Mouse (Mus musculus): Measurements from ENCODE around the gene Dnajc22.

Dnajc22 gene

DNA sequence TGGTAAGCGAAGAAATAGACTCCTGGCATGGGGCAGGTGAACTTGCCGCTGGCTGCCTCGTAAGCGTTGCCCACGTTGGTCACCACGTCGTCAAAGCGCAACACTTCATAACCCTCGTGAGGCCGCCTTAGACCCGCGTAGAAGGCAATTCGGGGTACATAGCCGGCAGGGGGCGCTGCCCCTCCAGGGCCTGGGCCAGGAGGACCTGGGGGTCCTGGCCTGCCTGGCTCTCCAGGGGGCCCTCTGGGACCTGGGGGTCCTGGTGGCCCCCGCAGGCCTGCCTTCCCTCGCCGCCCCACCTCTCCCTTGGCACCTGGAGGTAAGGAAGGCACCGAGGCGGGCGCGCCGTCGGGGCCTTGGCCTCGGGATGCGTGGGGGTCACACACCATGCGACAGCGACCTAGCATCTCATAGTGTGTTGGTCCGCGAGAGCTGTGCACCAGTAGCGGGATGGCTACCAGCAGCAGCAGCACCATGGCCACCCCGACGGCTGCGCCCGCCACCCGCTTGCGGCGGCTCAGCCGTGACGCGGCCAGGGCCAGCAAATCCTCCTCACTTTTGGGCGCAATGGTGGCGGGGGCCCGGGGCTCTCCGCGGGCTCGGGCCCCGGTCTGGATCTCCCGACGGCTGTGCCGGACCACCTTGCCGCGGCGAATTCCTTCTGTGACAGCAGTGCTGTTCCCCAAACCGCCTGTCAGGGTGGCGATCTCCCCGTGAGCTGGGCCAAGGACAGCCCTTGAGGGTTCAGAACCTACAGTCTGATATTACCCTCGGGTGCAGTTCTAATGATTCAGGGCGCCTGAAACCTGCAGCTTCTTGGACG, 5.5 kb upstream of the Dnajc22 start, which contains the start of gene C1ql4:
TSS of gene C1ql4 (minus strand) at position 565 of the 823 bp plus-strand sequence.
- DNase-seq (ENCODE audit: low spot score in 2 of 2), result no peak

DNA sequence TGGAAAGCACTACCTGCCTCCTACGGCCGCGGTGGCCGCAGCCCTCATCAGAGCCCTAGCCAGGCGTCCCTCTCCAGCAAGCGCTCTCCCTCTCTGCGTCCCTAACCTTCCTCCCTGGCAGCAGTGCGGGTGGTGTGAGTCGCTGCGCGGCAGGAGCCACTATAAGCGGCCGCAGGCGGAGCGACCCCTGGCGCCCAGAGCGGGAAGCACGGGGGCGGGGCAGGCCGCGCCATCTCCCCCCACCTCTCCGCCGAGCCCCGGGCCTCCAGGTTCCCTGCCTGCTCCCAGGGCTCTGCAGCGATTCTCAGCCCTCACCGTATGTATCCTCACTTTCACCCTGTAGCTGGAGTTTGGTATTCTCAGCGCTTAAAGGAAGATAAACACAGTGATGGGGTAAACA, 4.7 kb upstream of the Dnajc22 start:
- peak; percentile 36 to 68 for DNase-seq (ENCODE audit: low spot score in 2 of 2)

DNA sequence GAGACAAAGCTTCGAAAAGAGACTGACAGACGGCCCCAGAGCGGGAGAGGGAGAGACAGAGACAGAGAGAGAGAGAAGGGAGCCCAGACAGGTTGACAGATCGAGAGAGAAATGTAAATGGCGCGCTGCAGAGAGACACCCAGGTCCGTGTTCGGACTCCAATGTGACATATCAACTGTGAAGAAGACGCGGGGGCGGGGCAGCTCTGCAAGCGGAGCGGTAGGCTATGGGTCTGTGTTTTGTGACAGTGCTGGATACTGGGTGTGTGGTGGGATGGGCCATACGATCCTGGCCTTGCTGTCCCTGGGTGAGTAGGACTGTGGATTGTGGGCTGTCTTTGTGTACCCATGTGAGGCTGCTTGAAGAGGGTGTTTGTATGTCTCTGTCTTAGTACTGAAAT, 3.9 kb upstream of the Dnajc22 start:
- DNase-seq (ENCODE audit: low spot score in 2 of 2), result no peak

DNA sequence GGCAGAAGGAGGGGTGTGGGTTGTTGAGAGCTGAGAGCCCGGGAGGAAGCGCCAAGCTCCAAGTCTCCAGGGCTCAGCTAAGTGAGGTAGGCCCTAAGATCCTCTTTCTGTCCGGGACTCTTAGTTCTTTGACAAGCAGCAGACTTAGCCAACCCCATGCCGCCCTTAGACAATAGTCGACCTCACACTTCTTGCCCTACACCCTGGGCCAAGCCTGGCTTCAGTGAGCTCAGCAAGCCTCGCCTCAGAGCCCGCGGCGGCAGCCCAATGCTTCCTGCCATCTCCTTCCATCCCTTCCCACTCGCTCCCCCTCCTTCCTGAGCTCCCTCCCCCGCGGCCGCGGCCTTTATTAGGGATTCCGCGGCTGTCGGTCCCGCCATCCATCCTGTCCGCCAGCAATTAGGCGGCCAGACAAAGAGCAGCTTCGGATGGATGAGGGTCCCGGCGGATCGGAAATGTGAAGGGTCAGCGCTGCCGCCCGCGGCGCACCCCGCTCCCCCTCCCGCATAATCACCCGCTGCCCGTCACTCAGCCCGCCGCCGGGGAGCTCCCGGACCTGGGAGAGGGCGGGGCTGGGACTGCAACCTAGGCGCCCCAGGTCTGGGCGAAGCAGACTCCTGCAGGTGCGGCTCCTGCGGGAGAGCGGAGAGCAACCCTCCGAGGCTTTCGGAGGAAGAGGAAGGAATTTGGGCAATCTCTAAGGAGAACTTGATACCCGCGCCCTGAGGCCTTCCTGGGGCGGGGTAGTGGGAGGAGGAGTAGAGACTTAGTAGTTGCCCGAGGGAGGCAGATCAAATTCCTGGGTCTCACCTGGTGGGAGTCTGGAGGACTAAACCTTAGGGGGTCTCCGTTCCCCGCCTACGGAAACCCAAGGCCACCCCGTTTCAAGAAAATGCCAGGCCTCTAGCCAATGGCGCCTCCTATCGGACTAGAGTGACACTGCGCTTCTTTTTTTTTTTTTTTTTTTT, 605 bp downstream of the Dnajc22 start:
- DNase-seq (ENCODE audit: low spot score in 2 of 2), result peak in 1 of 2 experiments; percentile 25

DNA sequence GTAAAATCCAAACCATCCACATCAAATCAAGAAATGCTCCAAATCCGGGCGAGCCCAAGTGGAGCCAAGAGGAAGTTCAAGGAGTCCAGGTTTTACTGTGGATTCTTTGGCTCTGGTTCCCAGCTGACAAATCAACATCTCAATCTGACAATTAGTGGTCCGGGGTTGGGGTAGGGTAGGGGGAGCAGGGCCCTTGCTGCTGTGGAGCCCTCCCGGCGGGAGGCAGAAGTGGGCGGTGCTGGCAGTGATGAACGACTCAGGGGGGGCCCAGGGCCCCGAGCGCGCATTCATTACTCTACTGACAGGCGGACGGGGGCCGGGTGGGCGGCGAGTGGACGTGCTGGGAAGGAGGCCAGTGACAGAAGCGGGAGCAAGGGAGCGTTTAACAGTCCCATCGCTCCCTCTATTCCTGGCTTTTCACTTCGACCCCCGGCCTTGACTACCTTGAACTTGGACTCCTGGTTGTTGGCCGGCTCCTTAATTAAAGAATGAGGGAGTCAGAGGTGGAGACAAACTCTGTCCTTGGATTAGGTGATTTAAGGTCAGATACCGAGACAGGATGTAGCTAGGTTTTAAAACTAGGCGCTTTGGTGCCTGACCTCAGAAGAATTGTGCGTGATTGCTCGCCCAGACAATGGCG, 1.8 kb downstream of the Dnajc22 start:
- no peak for DNase-seq (ENCODE audit: low spot score in 2 of 2)

DNA sequence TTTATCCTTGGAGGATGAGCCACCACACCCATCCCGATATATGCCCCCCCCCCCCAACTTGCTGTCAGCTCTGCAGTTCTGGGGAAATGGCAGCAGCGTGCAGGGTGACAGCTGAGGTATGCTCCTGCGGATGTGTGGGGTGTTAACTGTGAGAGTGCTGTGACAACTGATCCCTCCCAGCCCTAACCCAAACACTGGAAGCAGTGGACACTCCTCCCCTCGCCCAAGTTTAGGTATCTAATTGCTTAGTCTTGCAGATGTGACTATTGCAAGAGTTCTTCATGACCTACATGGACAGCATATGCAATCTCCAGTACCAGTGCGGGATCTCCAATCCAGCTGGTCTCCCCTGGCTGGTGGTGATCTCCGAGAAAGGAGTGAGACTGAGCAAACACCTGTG, 2.4 kb downstream of the Dnajc22 start:
- DNase-seq (ENCODE audit: low spot score in 2 of 2), result no peak

DNA sequence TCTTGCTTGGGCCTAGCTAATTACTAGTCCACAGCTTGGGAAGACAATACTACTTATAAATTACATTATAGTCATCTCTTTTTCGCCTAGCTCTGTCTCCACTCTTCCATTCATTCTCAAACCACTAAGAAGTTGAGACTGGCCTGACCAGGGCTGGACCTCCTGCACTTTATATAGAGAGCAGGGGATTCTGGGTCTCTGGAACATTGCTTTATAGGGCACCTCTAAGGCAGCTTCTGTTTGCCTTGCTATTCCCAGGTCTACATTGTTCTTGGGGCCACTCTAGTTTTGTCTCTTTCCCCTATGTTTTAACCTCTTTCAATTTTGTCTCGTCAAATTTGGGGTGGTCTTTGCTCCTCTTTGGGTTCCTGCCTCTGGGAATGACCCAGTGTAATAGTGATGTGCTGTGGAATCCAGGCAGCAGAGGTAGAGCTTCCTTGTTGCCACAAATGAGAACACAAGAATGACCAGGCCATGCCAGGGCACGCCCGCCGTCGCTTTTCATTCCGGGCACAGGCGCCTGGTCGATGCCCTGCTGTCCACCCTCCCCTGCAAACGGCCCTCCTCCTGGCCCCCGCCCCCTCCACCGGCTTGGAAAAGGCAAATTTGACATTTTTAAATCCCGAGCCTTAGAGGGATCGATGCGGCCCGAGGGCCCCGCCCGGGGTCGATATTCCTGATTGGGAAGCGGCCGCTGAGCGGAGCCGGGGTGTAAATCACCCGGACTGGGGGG, 3.3 kb downstream of the Dnajc22 start:
- no peak for DNase-seq (ENCODE audit: low spot score in 2 of 2)

DNA sequence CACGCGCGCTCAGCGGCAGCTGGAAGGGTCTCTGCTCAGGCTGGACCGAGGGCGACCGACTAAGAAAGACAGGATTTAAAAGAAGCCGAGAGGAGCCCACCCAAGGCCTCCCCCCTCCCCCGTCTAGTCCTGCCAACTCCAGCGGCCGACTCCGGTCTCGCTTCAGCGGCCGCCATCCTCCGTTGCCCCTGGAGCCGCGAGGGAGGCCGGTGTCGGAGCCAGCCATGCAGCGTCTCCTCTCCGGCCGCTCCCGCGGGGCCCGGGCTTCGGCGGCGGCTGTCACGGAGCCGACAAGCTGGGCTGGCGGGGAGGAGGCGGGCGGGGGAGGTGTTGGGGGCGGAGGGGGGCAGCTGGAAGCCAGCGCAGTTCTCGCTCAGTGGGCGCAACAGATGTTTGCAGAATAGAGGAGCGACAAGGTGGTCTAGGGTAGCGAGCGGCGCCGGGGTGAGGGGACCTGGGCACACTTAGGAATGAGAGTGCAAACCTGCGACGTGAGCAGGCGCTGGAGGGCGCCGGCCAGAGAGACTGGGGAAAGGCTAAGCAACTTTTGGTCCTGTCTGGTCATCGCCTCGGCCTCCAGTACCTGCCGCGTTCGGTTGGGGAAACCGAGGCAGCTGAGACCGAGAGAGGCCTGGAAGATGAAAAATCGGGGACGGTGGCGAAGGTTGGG, 4.0 kb downstream of the Dnajc22 start:
- peak in 1 of 2 experiments; percentile 39 for DNase-seq (ENCODE audit: low spot score in 2 of 2)

DNA sequence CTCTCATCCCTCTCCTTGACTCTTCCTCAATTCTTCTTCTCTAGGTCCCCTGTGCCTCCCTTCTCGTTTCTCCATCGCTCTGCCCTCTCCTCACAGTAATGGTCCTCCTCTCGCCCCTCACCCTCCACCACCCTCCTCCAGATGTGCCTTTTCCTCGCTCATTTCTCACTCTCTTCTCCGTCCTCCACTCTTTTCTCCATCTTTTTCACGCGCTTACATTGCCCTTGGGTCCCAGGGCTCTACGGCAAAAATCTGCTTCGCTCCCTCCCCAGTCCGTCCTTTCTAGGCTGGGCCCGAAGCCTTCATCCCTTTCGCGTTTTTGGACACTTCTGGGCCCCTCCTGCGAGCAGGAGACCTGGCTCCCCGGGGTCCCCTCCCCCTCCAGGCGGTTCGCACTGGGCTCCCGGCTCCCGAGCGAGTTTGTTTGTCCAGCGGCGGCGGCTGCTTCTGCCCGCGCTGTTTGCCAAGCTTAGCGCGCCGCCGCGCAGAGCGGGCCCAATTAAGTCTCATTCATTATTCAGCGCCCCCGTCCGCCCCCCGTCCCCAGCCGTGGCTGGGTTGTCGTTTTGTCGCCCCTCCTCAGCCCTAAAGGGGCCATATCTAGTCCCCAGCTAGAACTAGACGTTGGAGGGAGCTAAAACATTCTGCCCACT, 5.0 kb downstream of the Dnajc22 start:
- DNase-seq (ENCODE audit: low spot score in 2 of 2), result peak in 1 of 2 experiments; percentile 44

DNA sequence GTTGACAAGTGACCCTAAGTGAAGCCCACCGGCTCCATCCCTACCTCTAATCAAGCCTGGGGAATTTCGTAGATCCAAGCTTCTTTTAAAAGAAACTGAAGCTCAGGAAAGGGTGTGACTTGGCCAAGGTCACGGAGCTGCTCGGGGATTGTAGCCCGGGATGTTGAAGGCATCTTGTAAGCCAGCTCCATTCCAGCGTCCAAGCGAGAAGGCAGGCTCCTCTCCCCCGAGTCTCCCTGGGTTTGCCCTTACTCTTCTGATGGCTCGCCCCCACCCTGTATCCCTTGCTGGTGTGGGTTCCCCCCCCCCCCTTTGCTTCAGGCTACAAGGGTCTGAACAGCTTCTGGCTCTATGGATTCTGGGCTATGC, 5.5 kb downstream of the Dnajc22 start:
- no peak for DNase-seq (ENCODE audit: low spot score in 2 of 2)

DNA sequence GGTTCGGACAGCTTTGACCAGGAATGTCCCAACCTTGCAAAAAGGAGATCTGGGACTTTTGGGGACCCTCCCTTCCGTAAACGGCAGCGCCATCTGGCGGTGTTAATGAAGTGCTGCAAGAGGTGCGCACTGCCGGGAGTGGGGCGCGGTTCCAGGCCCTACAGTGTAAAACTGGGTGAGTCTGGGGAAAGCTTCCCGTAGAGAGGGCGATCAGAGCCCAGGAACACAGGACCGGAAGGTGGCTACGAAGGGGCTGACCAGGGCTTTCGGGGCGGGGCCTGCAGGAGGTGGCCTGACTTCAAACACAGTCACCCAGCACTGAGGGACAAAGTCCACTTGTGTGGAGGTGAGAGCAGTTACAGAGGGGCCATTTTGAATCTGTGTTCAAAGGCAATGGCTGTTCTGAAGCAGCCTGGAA, 6.2 kb downstream of the Dnajc22 start:
- DNase-seq (ENCODE audit: low spot score in 2 of 2), result peak; percentile 35 to 41

DNA sequence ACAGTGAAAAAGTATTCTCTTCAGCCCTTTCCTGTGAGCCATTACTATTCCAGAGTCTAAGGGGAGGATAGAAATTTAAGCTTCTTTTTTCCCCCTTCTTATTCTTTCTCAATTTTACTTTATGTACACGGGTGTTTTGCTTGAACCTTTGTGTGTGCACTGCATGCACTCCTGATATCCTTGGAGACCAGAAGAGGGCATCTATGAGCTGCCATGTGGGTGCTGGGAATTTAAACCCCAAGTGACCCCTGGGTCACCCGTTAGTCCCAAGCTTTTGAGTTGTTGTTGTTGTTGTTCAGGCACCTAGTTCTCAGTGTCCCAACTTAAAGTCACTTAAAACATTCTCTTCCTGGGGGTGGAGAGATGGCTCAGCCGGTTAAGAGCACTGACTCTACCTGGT, 7.0 kb downstream of the Dnajc22 start:
- no peak for DNase-seq (ENCODE audit: low spot score in 2 of 2)

DNA sequence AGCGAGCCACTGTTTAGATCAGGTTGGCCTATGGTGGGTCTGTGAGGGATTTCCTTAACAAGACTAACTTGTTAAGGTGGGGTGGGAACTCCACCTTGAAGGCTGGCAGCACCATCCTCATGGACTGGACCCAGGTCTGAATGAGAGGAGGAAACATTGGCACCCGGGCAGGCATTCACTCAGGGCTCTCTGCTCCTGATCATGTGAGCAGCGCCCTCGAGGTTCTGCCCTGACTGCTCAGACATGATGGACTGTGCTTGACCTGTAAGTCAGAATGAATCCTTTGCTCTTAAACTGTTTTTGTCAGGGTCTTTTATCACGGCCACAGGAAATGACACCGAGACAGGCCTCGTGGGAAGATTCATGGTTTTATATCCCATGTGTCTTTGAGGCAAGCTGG, 12.3 kb downstream of the Dnajc22 start:
- no peak for DNase-seq (ENCODE audit: low spot score in 2 of 2)

DNA sequence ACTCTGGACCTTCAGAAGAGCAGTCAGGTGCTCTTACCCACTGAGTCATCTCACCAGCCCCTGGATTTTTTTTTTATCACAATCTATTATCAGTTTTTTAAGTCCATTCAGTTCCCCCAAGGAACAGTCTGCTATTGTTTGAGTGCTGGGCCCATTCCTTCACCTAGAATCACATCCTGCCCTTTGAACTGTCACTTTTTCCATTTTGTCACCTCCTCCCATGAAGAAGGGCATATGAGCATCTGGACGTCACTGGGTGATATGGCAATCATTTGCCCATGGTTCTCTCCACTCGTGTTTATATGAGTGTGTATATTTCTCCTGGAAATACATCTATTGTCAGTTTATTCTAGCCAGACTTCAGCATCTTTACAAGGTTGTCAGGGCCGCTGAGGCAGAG, 14.9 kb downstream of the Dnajc22 start:
- no peak for DNase-seq (ENCODE audit: low spot score in 2 of 2)

DNA sequence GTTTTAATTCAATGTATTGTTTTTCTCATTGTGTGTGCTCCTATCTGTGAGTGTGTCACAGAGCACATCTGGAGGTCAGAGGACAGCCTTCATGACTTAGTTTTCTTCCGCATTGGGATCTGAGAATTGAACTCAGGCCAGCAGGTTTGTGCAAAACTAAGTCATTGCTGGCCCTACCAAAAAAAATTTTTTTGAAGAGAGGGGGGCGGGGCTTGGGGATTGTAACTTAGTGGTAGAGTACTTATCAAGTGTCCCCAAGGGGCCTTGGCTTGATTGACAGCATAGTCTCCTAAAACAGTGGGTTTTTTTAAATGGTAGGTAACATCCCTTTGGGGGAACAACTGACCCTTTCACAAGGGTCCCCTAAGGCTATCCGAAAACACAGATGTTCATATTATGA, 18.2 kb downstream of the Dnajc22 start:
- no peak for DNase-seq (ENCODE audit: low spot score in 2 of 2)

DNA sequence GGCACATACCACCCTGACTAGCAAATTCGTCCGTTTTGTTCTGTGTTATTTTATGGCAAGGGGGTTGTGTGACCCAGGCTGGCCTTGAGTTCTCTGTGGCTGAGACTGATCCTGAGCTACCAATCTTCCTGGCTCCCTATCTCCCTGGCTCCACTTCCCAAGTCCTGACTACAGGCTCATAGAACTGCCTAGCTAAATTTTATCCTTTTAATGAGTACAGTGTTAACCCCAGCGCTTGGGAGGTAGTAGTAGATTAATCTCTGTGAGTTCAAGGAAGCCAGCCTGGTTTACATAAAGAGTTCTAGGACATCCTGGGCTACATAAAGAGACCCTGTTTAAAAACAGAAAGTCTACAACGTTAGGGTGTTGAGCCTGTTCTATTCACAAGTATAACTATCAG, 18.8 kb downstream of the Dnajc22 start:
- no peak for DNase-seq (ENCODE audit: low spot score in 2 of 2)

DNA sequence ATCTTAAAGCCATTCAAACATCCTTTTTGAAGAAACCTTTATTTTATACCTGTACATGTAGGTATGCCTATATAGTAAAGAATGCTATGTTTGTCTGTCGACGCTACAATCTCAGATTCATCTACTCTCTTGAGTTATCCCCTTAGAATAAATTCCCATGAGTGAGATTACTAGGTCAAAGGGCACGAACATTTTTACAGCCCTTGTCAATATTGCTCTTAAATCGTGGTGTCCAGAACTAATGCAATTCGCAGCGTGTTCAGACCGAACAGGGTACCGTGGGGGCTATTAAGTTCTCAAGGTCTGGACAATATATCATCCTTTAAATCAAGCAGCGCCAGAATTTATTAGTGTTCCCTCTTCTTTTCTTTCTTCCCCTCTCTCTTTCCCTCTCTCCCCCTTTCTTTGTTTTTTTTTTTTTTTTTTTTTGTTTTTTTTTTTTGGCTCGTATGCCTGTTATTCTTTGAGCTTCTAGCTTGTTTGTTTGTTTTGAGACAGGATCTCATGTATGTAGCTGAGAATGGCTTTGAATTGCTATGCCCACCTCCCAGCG, 19.9 kb downstream of the Dnajc22 start:
- no peak for DNase-seq (ENCODE audit: low spot score in 2 of 2)

DNA sequence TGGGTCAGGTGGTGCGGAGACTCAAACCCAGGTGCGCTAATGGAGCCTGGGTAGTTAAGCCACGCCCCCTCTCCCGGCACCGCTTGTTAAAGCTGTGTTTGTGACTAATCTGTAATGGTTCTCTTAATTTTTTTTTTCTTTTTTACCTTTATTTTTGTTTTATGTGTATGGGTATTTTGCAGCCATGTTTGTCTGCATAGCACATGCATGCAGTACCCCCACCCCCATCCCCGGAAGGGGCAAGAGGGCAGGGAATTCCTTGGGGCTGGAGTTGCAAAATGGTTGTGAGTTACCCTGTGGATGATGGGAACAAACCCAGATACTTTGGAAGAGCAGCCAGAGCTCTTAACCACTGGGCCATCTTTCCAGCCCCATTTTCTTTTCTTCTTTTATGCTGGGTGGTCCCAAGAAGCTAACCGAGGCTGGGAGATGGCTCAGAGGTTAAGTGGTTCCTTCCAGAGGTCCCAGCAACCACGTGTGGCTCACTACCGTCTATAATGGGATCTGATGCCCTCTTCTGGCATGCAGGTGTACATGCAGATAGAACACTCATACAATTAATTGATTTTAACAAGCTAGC, 20.5 kb downstream of the Dnajc22 start:
- DNase-seq (ENCODE audit: low spot score in 2 of 2), result no peak

DNA sequence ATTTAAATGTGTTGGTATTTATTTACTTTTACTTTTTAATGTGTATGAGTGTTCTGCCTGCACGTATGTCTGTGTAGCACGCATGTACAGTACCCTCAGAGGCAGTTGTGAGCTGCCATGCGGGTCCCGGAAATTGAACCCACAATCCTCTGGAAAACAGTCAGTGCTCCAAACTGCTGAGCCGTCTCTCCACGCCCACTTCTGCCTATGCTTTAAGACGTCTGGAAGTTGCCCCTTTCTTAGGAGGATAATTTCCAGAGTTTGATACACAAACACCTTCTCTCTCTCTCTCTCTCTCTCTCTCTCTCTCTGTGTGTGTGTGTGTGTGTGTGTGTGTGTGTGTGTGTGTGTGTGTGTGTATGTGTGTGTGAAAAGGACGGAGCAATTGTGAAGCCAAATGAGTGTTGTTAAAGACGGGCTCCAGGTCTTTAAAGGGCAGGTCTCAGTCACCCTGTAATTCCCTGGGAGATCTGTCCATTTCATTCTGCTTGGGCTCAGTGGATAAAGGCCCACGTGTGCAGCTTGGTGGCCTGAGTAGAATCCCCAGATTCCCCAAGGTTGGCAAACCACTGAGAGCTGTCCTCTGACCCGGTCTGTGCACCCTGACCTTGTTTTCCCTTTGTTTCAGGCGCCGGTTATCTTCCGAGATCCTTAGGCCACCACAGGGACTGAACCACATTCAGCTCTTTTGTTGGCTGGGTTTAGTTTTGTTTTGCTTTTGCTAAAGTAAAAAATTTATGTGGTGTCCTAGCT, 21.5 kb downstream of the Dnajc22 start:
- DNase-seq (ENCODE audit: low spot score in 2 of 2), result no peak
